Mouse (Mus musculus): Measurements from ENCODE around the gene Duox2.

DNA sequence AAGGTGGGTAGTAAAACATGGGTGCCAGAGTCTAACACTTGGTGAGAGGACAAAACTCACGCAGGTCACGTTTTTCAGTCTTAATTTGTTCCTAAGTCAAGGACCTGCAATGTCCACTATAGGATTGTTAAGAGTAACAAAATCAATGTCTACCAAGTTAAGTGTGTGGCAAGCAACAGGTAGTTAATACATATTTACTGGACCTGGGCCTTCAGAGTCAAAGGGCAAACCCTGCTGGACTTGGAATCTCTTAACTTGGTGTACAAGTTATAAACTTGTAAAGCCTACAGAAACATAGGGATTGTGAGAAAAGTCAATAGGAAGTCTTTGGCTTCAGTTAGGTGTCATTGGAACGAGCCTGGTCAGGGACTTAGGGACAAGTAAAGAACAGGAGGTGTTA is 26.3 kb upstream of the Duox2 start:
- TF ChIP-seq POLR2A (IDR thresholded peaks at IDR 0.05; ENCODE audit: extremely low read depth, insufficient read depth, low read length) = no peak
- TF ChIP-seq CTCF (IDR thresholded peaks at IDR 0.05; ENCODE audit: extremely low read depth, insufficient read depth, low read length) = no peak

Data from cortical plate, adult 2 months (tissue).